Mouse (Mus musculus) liver, embryonic 13.5 days (tissue): Measurements from ENCODE around the gene Clcn2. TPM values are rescaled to one million over a fixed set of nuclear protein-coding genes. Genes with fewer than 3 reads are reported as not detected.

Experiments used
- ATAC-seq: fragments of 200-750 bp; cut with Nextera tagmentation; 2 replicates; pipeline ENCODE4 v1.8.0; 2017; ENCODE audit warnings: low read depth, mild to moderate bottlenecking, moderate number of reproducible peaks, moderate library complexity
- DNase-seq: peaks from one replicate; pipeline ENCODE4 v3.0.0; 2022
- H3K27ac ChIP-seq: fragments of 300-500 bp; sonication (generic); 2 replicates; pipeline ENCODE4 v1.5.1; 2015; ENCODE audit warnings: moderate library complexity, mild to moderate bottlenecking, inconsistent platforms
- H3K27me3 ChIP-seq: fragments of 300-500 bp; sonication (generic); 2 replicates; pipeline ENCODE4 v1.6.1; 2015; ENCODE audit warnings: mild to moderate bottlenecking, inconsistent platforms
- H3K36me3 ChIP-seq: fragments of 300-500 bp; sonication (generic); 2 replicates; pipeline ENCODE4 v1.6.1; 2015; ENCODE audit warnings: mild to moderate bottlenecking, inconsistent platforms
- H3K4me1 ChIP-seq: fragments of 300-500 bp; sonication (generic); replicated peaks from 2 replicates; pipeline ENCODE4 v1.6.1; 2015; ENCODE audit warnings: inconsistent platforms
- H3K4me2 ChIP-seq: fragments of 300-500 bp; sonication (generic); 2 replicates; pipeline ENCODE4 v1.6.1; 2015; ENCODE audit warnings: inconsistent platforms, mild to moderate bottlenecking, moderate library complexity
- H3K4me3 ChIP-seq: fragments of 300-500 bp; sonication (generic); replicated peaks from 2 replicates; pipeline ENCODE4 v1.5.1; 2015; ENCODE audit warnings: mild to moderate bottlenecking, inconsistent platforms
- H3K9ac ChIP-seq: fragments of 300-500 bp; sonication (generic); 2 replicates; pipeline ENCODE4 v1.6.1; 2015; ENCODE audit warnings: mild to moderate bottlenecking, inconsistent platforms
- H3K9me3 ChIP-seq: fragments of 300-500 bp; sonication (generic); replicated peaks from 2 replicates; pipeline ENCODE4 v1.6.1; 2016; ENCODE audit warnings: inconsistent platforms
- WGBS: fragments of 180-500 bp; shearing (Covaris S2); methylation state at CpG from one replicate; pipeline ENCODE4 v1.1.7; 2015; ENCODE audit not compliant: insufficient replicate concordance; 5-methylcytosine and 5-hydroxymethylcytosine counted together
- polyA plus RNA-seq: library from polyadenylated mRNA; unstranded; fragments of >200 nt; fragmentation: Nextera tagmentation; extraction: Ambion mirVana; gene quantifications from 2 replicates; pipeline ENCODE4 v1.2.1, GENCODE M21; 2015

Gene Clcn2
- polyA plus RNA-seq, 1 experiment from 2014 or later, result 7.6 TPM

- DNase-seq (no peak), ATAC-seq (no peak)
- no peak overlapping the region for H3K9ac ChIP-seq
- H3K27ac ChIP-seq, result no peak overlapping the region
- peaks cover 3% of the 10 kb centered on the region; the same call in 1 of the 2 replicates for H3K36me3 ChIP-seq
- WGBS, result 61% methylated on average over 5 of the region's 5 CpGs
- H3K4me2 ChIP-seq, result no peak overlapping the region
- peaks cover 51% of the 10 kb centered on the region for H3K4me1 ChIP-seq
- peaks cover 42% of the 10 kb centered on the region for H3K27me3 ChIP-seq
- H3K4me3 ChIP-seq, result no peak overlapping the region
- no peaks in the 10 kb centered on the region for H3K9me3 ChIP-seq
These were observed 17.5 kb downstream of the Clcn2 start for GRCm38 (mm10) chr16:20700036-20700435.

GRCm38 (mm10) chr16:20699266-20699665, 18.3 kb downstream of the Clcn2 start:
- Histone ChIP-seq H3K27me3 (peaks cover 50% of the 10 kb centered on the region), H3K9me3 (no peaks in the 10 kb centered on the region), H3K9ac (no peak overlapping the region), H3K36me3 (no peaks in the 10 kb centered on the region), H3K4me1 (peaks cover 51% of the 10 kb centered on the region), H3K4me3 (no peak overlapping the region), H3K27ac (no peak overlapping the region), H3K4me2 (no peak overlapping the region)
- no peak for DNase-seq
- ATAC-seq, result no peak
- 68% methylated on average over 5 of the region's 5 CpGs for WGBS

- DNase-seq (no peak), ATAC-seq (no peak)
- H3K4me1 ChIP-seq, result peaks cover 48% of the 10 kb centered on the region
- peak overlapping the region; percentile 42 for H3K4me3 ChIP-seq
- H3K4me2 ChIP-seq, result peak overlapping the region; percentile 63
- WGBS, result 4% methylated on average over 45 of the region's 46 CpGs
- H3K27ac ChIP-seq, result no peak overlapping the region
- peaks cover 59% of the 10 kb centered on the region for H3K27me3 ChIP-seq
- H3K36me3 ChIP-seq, result peaks cover 18% of the 10 kb centered on the region
- peak overlapping the region; percentile 52; the same call in 1 of the 2 replicates for H3K9ac ChIP-seq
- no peaks in the 10 kb centered on the region for H3K9me3 ChIP-seq
These were observed 21.8 kb downstream of the Clcn2 start for GRCm38 (mm10) chr16:20695622-20696323.

- H3K36me3 ChIP-seq, result peaks cover 28% of the 10 kb centered on the region
- peaks cover 58% of the 10 kb centered on the region for H3K4me1 ChIP-seq
- no peak overlapping the region for H3K4me3 ChIP-seq
- DNase-seq (no peak), ATAC-seq (no peak)
- no peak overlapping the region for H3K27ac ChIP-seq
- H3K9ac ChIP-seq, result no peak overlapping the region
- 63% methylated on average over 8 of the region's 8 CpGs for WGBS
- 0 out of 2 replicates have a peak overlapping the region, but pooled peaks have one; percentile 63 for H3K4me2 ChIP-seq
- no peaks in the 10 kb centered on the region for H3K9me3 ChIP-seq
- H3K27me3 ChIP-seq, result peaks cover 59% of the 10 kb centered on the region
These were observed 22.8 kb downstream of the Clcn2 start for GRCm38 (mm10) chr16:20694781-20695180.

- 3% methylated on average over 37 of the region's 37 CpGs for WGBS
These were observed 24.3 kb downstream of the Clcn2 start, which contains the start of gene Fam131a for GRCm38 (mm10) chr16:20693111-20693701. Gene Fam131a, plus strand, starts transcription at chr16:20693241.

GRCm38 (mm10) chr16:20692241-20692965, 25.1 kb downstream of the Clcn2 start:
- Histone ChIP-seq H3K27ac (peak overlapping the region; percentile 61), H3K9ac (peak overlapping the region; percentile 81), H3K9me3 (no peaks in the 10 kb centered on the region), H3K4me3 (peak overlapping the region; percentile 70), H3K27me3 (peaks cover 40% of the 10 kb centered on the region), H3K36me3 (peaks cover 52% of the 10 kb centered on the region), H3K4me1 (peaks cover 74% of the 10 kb centered on the region), H3K4me2 (peak overlapping the region; percentile 96)
- ATAC-seq (no peak), DNase-seq (no peak)
- WGBS, result 60% methylated on average over 16 of the region's 16 CpGs

More at GRCm38 (mm10) chr16:20693111-20693701, 24.3 kb downstream of the Clcn2 start, which contains the start of gene Fam131a:
- peak; percentile 92 for ATAC-seq
- Histone ChIP-seq H3K4me1 (peaks cover 73% of the 10 kb centered on the region), H3K4me3 (peak within 1 kb of the TSS; percentile 70), H3K9ac (peak within 1 kb of the TSS; percentile 81), H3K4me2 (peak within 1 kb of the TSS; percentile 96), H3K9me3 (no peaks in the 10 kb centered on the region), H3K36me3 (peaks cover 44% of the 10 kb centered on the region), H3K27me3 (peaks cover 47% of the 10 kb centered on the region), H3K27ac (peak within 1 kb of the TSS; percentile 61)
- peak; percentile 80 for DNase-seq

- Histone ChIP-seq H3K9ac (no peak overlapping the region), H3K27ac (no peak overlapping the region), H3K4me3 (no peak overlapping the region), H3K9me3 (no peaks in the 10 kb centered on the region), H3K4me1 (peaks cover 74% of the 10 kb centered on the region), H3K27me3 (peaks cover 32% of the 10 kb centered on the region), H3K4me2 (no peak overlapping the region), H3K36me3 (peaks cover 60% of the 10 kb centered on the region)
- WGBS, result 91% methylated on average over 1 of the region's 1 CpGs
- ATAC-seq, result no peak
- no peak for DNase-seq
These were observed 25.9 kb downstream of the Clcn2 start for GRCm38 (mm10) chr16:20691617-20692016.

GRCm38 (mm10) chr16:20690774-20691173, 26.8 kb downstream of the Clcn2 start:
- Histone ChIP-seq H3K4me1 (peaks cover 68% of the 10 kb centered on the region), H3K9me3 (no peaks in the 10 kb centered on the region)
- no peak for DNase-seq

GRCm38 (mm10) chr16:20677974-20678675, 39.4 kb downstream of the Clcn2 start:
- Histone ChIP-seq H3K4me1 (peaks cover 58% of the 10 kb centered on the region), H3K27me3 (no peaks in the 10 kb centered on the region), H3K4me2 (no peak overlapping the region), H3K9me3 (no peaks in the 10 kb centered on the region), H3K27ac (peak overlapping the region; percentile 72), H3K36me3 (peaks cover 91% of the 10 kb centered on the region), H3K4me3 (no peak overlapping the region), H3K9ac (peak overlapping the region; percentile 48; the same call in 1 of the 2 replicates)
- WGBS, result 70% methylated on average over 10 of the region's 10 CpGs
- DNase-seq (no peak), ATAC-seq (peak; percentile 54; the same call in 1 of the 2 replicates)

More at GRCm38 (mm10) chr16:20690774-20691173, 26.8 kb downstream of the Clcn2 start:
- WGBS, result 63% methylated on average over 3 of the region's 3 CpGs
- Histone ChIP-seq H3K27ac (0 out of 2 replicates have a peak overlapping the region, but pooled peaks have one; percentile 23), H3K36me3 (peaks cover 68% of the 10 kb centered on the region), H3K4me3 (no peak overlapping the region), H3K4me2 (no peak overlapping the region), H3K27me3 (peaks cover 24% of the 10 kb centered on the region), H3K9ac (no peak overlapping the region)
- ATAC-seq, result no peak

DNA sequence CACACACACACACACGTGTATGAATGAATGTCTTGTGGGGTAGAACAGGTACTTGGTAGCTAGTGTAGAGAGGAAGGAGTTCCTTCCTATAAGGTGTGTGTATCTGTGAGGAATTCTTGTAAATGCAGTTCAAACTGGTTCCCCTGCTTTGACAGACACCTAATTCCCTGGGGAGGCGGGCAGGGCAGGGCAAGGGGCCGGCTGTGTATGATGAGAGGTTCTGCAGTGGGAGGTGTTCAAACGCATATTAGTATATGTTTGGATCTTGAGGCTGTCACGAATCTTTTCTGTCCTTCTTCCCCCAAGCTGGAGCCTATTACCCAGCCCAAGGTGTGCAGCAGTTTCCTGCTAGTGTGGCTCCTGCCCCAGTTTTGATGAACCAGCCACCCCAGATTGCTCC, 40.2 kb downstream of the Clcn2 start:
- ATAC-seq (no peak), DNase-seq (no peak)
- no peak overlapping the region for H3K4me3 ChIP-seq
- H3K4me1 ChIP-seq, result peaks cover 58% of the 10 kb centered on the region
- 78% methylated on average over 5 of the region's 5 CpGs for WGBS
- peak overlapping the region; percentile 72 for H3K27ac ChIP-seq
- H3K27me3 ChIP-seq, result no peaks in the 10 kb centered on the region
- H3K36me3 ChIP-seq, result peaks cover 84% of the 10 kb centered on the region
- H3K9ac ChIP-seq, result peak overlapping the region; percentile 48
- H3K4me2 ChIP-seq, result no peak overlapping the region
- H3K9me3 ChIP-seq, result no peaks in the 10 kb centered on the region
